Mouse (Mus musculus): ENCODE results near the gene Tekt1. TPM values are rescaled to one million over a fixed set of nuclear protein-coding genes. Genes with fewer than 3 reads are reported as not detected.

Tekt1 gene
- 3.8 and 4.7 TPM in 2 replicates for polyA plus RNA-seq (2012; rRNA removed)

GRCm38 (mm10) chr11:72362347-72362741, at the start of gene Tekt1:
Tekt1 (minus strand) TSS chr11:72362442.

GRCm38 (mm10) chr11:72411093-72411921, 49.1 kb upstream of the Tekt1 start, which contains the start of gene Smtnl2:
Smtnl2 (minus strand) TSS chr11:72411713.

GRCm38 (mm10) chr11:72314151-72314895, 47.9 kb downstream of the Tekt1 start, which contains the start of gene Fbxo39:
Fbxo39 (plus strand) TSS chr11:72314444.

GRCm38 (mm10) chr11:72301334-72301733, 60.9 kb downstream of the Tekt1 start, which contains the start of gene Xaf1:
Xaf1 (plus strand) TSS chr11:72301629.

Other genes with a start within 250 kb of the Tekt1 start
- 14.7 and 19.9 TPM in 2 replicates for gene Pitpnm3, start 226.7 kb downstream of the Tekt1 start, polyA plus RNA-seq (2012; rRNA removed)
- 0.33 and 0.44 TPM in 2 replicates for gene Gm43951, start 155.6 kb downstream of the Tekt1 start, polyA plus RNA-seq (2012; rRNA removed)
- gene 4933427D14Rik, start 155.0 kb downstream of the Tekt1 start, polyA plus RNA-seq (2012; rRNA removed): 7.6 and 8.4 TPM in 2 replicates
- gene Txndc17, start 154.9 kb downstream of the Tekt1 start, polyA plus RNA-seq (2012; rRNA removed): 29.3 and 41.0 TPM in 2 replicates
- gene Med31, start 146.8 kb downstream of the Tekt1 start, polyA plus RNA-seq (2012; rRNA removed): 7.7 and 8.2 TPM in 2 replicates
- 0.75 and 0.92 TPM in 2 replicates for gene Slc13a5, start 95.2 kb downstream of the Tekt1 start, polyA plus RNA-seq (2012; rRNA removed)
- gene Xaf1, start 60.8 kb downstream of the Tekt1 start, polyA plus RNA-seq (2012; rRNA removed): 23.4 and 28.6 TPM in 2 replicates
- 0.17 TPM in 1 of 2 replicates, not detected in the other for gene Fbxo39, start 48.0 kb downstream of the Tekt1 start, polyA plus RNA-seq (2012; rRNA removed)
- 17.1 and 28.2 TPM in 2 replicates for gene Smtnl2, start 49.3 kb upstream of the Tekt1 start, polyA plus RNA-seq (2012; rRNA removed)
- gene Ggt6, start 73.1 kb upstream of the Tekt1 start, polyA plus RNA-seq (2012; rRNA removed): 2.2 and 2.9 TPM in 2 replicates
- gene Mybbp1a, start 78.9 kb upstream of the Tekt1 start, polyA plus RNA-seq (2012; rRNA removed): 86.4 and 93.0 TPM in 2 replicates
- gene Spns2, start 127.5 kb upstream of the Tekt1 start, polyA plus RNA-seq (2012; rRNA removed): 53.3 and 53.4 TPM in 2 replicates
- 1.4 TPM in 2 replicates for gene Spns3, start 188.1 kb upstream of the Tekt1 start, polyA plus RNA-seq (2012; rRNA removed)
- gene Ube2g1, start 244.8 kb upstream of the Tekt1 start, polyA plus RNA-seq (2012; rRNA removed): 9.4 and 15.2 TPM in 2 replicates

All from ovary, adult 2 months (tissue).